Mouse (Mus musculus) heart, postnatal 0 days (tissue): ENCODE results near the gene Gna13.

Experiments used
- CTCF ChIP-seq: IDR thresholded peaks from 2 replicates; pipeline ENCODE4 v1.5.1; 2016; ENCODE audit warnings: antibody characterized with exemption, control low read depth, low read depth
- EP300 ChIP-seq: IDR thresholded peaks from 2 replicates; pipeline ENCODE4 v1.6.1; 2016; ENCODE audit warnings: antibody characterized with exemption, low read depth

DNA sequence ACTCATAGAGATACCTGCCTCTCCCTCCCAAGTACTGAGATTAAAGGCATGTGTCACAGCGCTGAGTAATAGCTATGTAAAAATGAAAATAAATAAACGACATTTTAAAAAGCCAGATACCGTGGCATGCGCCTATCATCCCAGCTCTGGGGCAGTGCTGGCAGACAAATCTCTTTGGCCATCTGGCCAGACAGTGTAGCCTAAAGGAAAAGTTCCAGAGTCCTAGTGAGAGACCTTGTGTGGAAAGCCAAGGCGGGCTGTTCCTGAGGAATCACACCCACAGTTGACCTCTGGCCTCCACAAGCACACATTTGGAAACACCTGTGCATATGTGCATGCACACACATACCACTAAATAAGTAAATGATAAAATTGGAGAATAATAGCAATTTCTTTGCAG is 42.7 kb upstream of the Gna13 start:
- TF ChIP-seq CTCF (no peak), EP300 (no peak)
